In genomic region chr13:47266411-47266810, GRCm38 (mm10) we compare ENCODE assay signal across 34 mouse cellular contexts.
"Had no signal": no experiment of that assay in that cellular context is flagged by ENCODE, and none has a peak within 500 bp of the region (broad histone marks: within the 10 kb centered on the region; RNA-seq: fewer than 3 reads in every experiment).

No protein-coding gene starts in this region.

- H3K36me3 ChIP-seq: heart, embryonic 10.5 days; heart, embryonic 12.5 days; heart, embryonic 13.5 days; heart, embryonic 15.5 days; hindbrain, embryonic 10.5 days; hindbrain, embryonic 12.5 days; hindbrain, embryonic 13.5 days; hindbrain, embryonic 15.5 days; intestine, embryonic 15.5 days; kidney, embryonic 15.5 days had no signal

- DNase-seq: heart, postnatal 10 days; heart, postnatal 14 days; heart, postnatal 4 days; kidney, adult 11 months; kidney, adult 18-20 months; kidney, adult 2 months; kidney, adult 8-10 months; kidney, adult 9 months; kidney, postnatal 10 days; kidney, postnatal 14 days; kidney, postnatal 25 days; kidney, postnatal 36 days; kidney, postnatal 4 days; layer of hippocampus, adult 9-11 months; layer of hippocampus, postnatal 36 days had no signal

- H3K4me1 ChIP-seq: heart, embryonic 10.5 days; heart, embryonic 12.5 days; heart, embryonic 13.5 days; hindbrain, embryonic 12.5 days; hindbrain, embryonic 13.5 days; hindbrain, embryonic 15.5 days; intestine, embryonic 15.5 days; kidney, embryonic 15.5 days had no signal

- H3K27me3 ChIP-seq: heart, embryonic 12.5 days; hindbrain, embryonic 12.5 days; hindbrain, embryonic 13.5 days; hindbrain, embryonic 15.5 days; intestine, embryonic 15.5 days; kidney, embryonic 15.5 days had no signal

- H3K4me3 ChIP-seq: heart, embryonic 10.5 days; heart, embryonic 12.5 days; heart, embryonic 13.5 days; heart, embryonic 15.5 days; hindbrain, embryonic 10.5 days; hindbrain, embryonic 12.5 days; hindbrain, embryonic 13.5 days; hindbrain, embryonic 15.5 days; intestine, embryonic 15.5 days; kidney, embryonic 15.5 days; layer of hippocampus, adult 2 months had no signal

- H3K9ac ChIP-seq: heart, embryonic 12.5 days; heart, embryonic 13.5 days; heart, embryonic 15.5 days; hindbrain, embryonic 12.5 days; hindbrain, embryonic 13.5 days; hindbrain, embryonic 14.5 days; hindbrain, embryonic 15.5 days; intestine, embryonic 15.5 days; kidney, embryonic 15.5 days had no signal

- H3K9me3 ChIP-seq: heart, embryonic 10.5 days; heart, embryonic 15.5 days; hindbrain, embryonic 13.5 days; hindbrain, embryonic 15.5 days; intestine, embryonic 15.5 days; kidney, embryonic 15.5 days had no signal

- H3K27ac ChIP-seq: heart, embryonic 10.5 days; heart, embryonic 13.5 days; heart, embryonic 15.5 days; hindbrain, embryonic 10.5 days; hindbrain, embryonic 12.5 days; hindbrain, embryonic 13.5 days; hindbrain, embryonic 14.5 days; hindbrain, embryonic 15.5 days; hindbrain, postnatal 0 days; intestine, embryonic 15.5 days; kidney, embryonic 15.5 days; kidney, postnatal 0 days; layer of hippocampus, adult 2 months had no signal

- ATAC-seq: hindbrain, embryonic 16.5 days; hindbrain, postnatal 0 days; inflammation-experienced regulatory T-cells, adult 6 months; intestine, embryonic 15.5 days; intestine, embryonic 16.5 days; intestine, postnatal 0 days had no signal

- H3K4me2 ChIP-seq: heart, embryonic 11.5 days; heart, embryonic 12.5 days; heart, embryonic 13.5 days; heart, embryonic 15.5 days; hindbrain, embryonic 12.5 days; hindbrain, embryonic 13.5 days; hindbrain, embryonic 14.5 days; hindbrain, embryonic 15.5 days; intestine, embryonic 15.5 days; kidney, embryonic 15.5 days had no signal
